Mouse (Mus musculus) gastrocnemius, postnatal 25 days (tissue): ENCODE measurements around the gene Pkd2l1. TPM values are rescaled to one million over a fixed set of nuclear protein-coding genes. Genes with fewer than 3 reads are reported as not detected.
A peak's percentile ranks its signal among the peaks of the same experiment; 100 is the strongest.

Experiments used
- DNase-seq: peaks from one replicate; pipeline ENCODE4 v3.0.0; 2022
- total RNA-seq, 2 experiments: library from RNA; stranded (reverse); gene quantifications; 1 replicate in 1 of 2; 2 replicates in 1 of 2; pipeline ENCODE4 v1.2.3; 2021

Gene Pkd2l1
- total RNA-seq, 2 experiments from 2014 or later, result not detected

DNA sequence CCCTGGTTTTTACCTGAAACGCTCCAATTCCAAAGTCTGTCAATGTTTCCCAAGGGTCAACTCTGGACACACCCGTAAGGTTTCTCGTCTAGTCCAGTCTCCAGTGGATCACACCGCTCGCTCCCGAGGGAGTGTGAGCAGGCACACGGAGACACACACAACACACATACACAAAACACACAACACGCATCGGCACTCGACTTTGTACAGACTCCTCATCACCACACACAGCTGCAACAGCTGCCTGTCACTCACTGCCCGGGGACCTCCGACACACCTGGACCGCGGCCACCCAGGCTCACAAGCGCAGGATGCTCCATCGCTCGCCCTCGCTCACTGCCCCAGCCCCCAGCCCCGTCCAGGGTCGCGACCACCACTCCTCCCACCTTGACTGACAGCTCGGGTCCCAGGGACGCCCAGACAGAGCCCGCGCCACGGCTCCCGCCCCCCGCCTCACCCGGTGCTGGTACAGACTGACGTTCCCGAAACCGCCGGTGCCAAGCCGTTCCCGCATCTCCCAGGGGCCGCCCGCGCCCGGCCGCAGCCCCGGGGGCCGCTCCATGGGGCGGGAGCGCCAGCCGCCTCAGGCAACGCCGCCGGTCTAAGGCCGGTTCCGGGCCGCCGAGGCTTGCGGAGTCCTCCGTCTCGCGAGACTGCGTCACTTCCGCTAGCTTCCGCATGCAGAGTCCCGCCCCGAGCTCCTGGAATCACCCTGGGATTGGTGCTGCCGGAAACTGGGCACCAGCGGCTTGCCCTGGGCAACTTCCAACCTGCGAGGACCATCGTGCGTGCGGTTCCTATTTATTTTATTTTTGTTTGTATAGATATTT, 85.2 kb downstream of the Pkd2l1 start, which contains the start of gene Chuk:
Gene Chuk, minus strand, starts transcription at position 650 of the 830 bp plus-strand sequence.
- DNase-seq, result peak; percentile 93

GRCm38 (mm10) chr19:44104393-44104792, 87.8 kb downstream of the Pkd2l1 start:
- DNase-seq, result no peak

DNA sequence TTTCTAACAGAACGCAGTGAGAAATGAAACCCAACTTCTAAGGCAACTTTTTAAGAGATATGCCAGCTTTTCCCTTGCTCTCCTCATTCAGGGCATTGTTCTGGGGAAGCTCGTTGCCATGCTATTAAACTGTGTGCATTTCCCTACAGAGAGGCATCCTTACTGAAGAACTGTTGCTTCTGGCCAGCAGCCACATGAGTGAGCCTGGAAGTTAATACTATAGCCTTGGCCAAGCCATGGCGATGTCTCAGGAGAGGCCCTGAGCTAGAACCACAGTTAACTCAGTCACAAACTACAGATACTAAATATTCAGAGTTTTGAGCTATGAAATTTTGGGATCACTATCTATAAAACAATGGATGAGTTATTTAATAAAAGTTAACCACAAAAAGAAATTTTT, 89.2 kb downstream of the Pkd2l1 start:
- no peak for DNase-seq

- no peak for DNase-seq
These were observed 91.4 kb downstream of the Pkd2l1 start for GRCm38 (mm10) chr19:44100840-44101239.

Other genes starting within 250 kb of the Pkd2l1 start
- not detected for gene Cpn1, start 205.9 kb downstream of the Pkd2l1 start, total RNA-seq
- gene Cyp2c23, start 163.2 kb downstream of the Pkd2l1 start, total RNA-seq, result not detected
- gene Erlin1, start 122.7 kb downstream of the Pkd2l1 start, total RNA-seq, result 1 to 10 TPM; 3.4 to 4.8 TPM
- gene Chuk, start 85.0 kb downstream of the Pkd2l1 start, total RNA-seq, result 10 to 100 TPM; 14.9 to 17.4 TPM
- gene Cwf19l1, start 56.6 kb downstream of the Pkd2l1 start, total RNA-seq, result 1 to 10 TPM; 4.0 to 5.7 TPM
- gene Bloc1s2, start 46.0 kb downstream of the Pkd2l1 start, total RNA-seq, result 10 to 100 TPM; 12.7 to 13.5 TPM
- not detected for gene Scd3, start 10.8 kb upstream of the Pkd2l1 start, total RNA-seq
- 10 to 100 TPM; 11.8 to 12.5 TPM for gene Scd2, start 101.2 kb upstream of the Pkd2l1 start, total RNA-seq
- under 1 TPM; 0.15 to 0.16 TPM for gene Scd4, start 140.7 kb upstream of the Pkd2l1 start, total RNA-seq
- 100 to 1,000 TPM in 1 of 2 experiments, 10 to 100 TPM in 1; 16.2 to 171 TPM for gene Scd1, start 215.4 kb upstream of the Pkd2l1 start, total RNA-seq